Mouse (Mus musculus): ENCODE measurements around the gene Tcp1.

DNA sequence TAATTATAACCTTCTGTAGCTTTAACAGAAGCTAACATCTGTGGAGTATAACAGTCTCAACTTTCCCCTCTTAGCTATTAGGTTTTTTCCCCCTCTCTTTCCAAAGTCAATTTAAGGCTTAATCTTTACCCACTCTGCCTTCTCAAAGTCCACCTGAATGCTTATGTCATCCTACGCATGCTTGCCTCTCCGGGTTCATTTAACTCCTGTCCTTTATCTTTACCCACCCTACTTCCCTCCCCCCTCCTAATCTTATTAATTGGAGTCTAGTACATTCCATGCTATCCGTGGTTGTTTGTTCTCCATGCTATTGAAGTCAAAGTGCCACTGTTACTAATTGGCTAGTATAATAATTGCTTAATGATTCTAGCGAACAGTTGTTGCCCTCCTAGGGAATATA, 20.2 kb downstream of the Tcp1 start:
- TF ChIP-seq CTCF (IDR thresholded peaks at IDR 0.05; ENCODE audit: control insufficient read depth, insufficient read depth, insufficient read length) = no peak
- TF ChIP-seq MYOG (IDR thresholded peaks at IDR 0.05; ENCODE audit: control insufficient read depth, extremely low read depth, insufficient read length) = no peak
- no peak for TF ChIP-seq MYOD1 (IDR thresholded peaks at IDR 0.05; ENCODE audit: control insufficient read depth, insufficient read length, low read depth)
- no peak for TF ChIP-seq USF1 (IDR thresholded peaks at IDR 0.05; ENCODE audit: low read depth)
- no peak for TF ChIP-seq MAX (IDR thresholded peaks at IDR 0.05)
- no peak for TF ChIP-seq FOSL1 (IDR thresholded peaks at IDR 0.05; ENCODE audit: insufficient read depth, low read length, poor library complexity, severe bottlenecking)

Measured in C2C12 (cell line).